Mouse (Mus musculus) lung, embryonic 14.5 days (tissue): ENCODE results near the gene Capn8. TPM values are rescaled to one million over a fixed set of nuclear protein-coding genes. Genes with fewer than 3 reads are reported as not detected.
"Not testable (repeated sequence)": the region's sequence is repeated elsewhere in the genome, so short reads cannot be mapped to it uniquely, and the experiment has no call there.

Source experiments
- ATAC-seq: fragments of 200-750 bp; cut with Nextera tagmentation; 2 replicates; pipeline ENCODE4 v1.8.0; 2017; ENCODE audit warnings: mild to moderate bottlenecking, moderate TSS enrichment, moderate library complexity; ENCODE audit not compliant: insufficient read depth
- DNase-seq: peaks from one replicate; pipeline ENCODE4 v3.0.0-alpha.2; 2015
- H3K27ac ChIP-seq: fragments of 300-500 bp; sonication (generic); 2 replicates; pipeline ENCODE4 v1.5.1; 2014; ENCODE audit warnings: low read depth, mild to moderate bottlenecking, moderate library complexity
- H3K27me3 ChIP-seq: fragments of 300-500 bp; sonication (generic); 2 replicates; pipeline ENCODE4 v1.6.1; 2014; ENCODE audit warnings: low read length, control low read depth; ENCODE audit not compliant: insufficient read depth
- H3K36me3 ChIP-seq: fragments of 300-500 bp; sonication (generic); 2 replicates; pipeline ENCODE4 v1.6.1; 2014; ENCODE audit warnings: control low read depth; ENCODE audit not compliant: insufficient read depth
- H3K4me1 ChIP-seq: fragments of 300-500 bp; sonication (generic); 2 replicates; pipeline ENCODE4 v1.6.1; 2014; ENCODE audit warnings: antibody characterized with exemption, control low read depth; ENCODE audit not compliant: insufficient read depth
- H3K4me2 ChIP-seq: fragments of 300-500 bp; sonication (generic); 2 replicates; pipeline ENCODE4 v1.6.1; 2014; ENCODE audit warnings: mild to moderate bottlenecking
- H3K4me3 ChIP-seq: fragments of 300-500 bp; sonication (generic); 2 replicates; pipeline ENCODE4 v1.5.1; 2014; ENCODE audit warnings: low read depth, low read length
- H3K9ac ChIP-seq: fragments of 300-500 bp; sonication (generic); 2 replicates; pipeline ENCODE4 v1.6.1; 2014
- H3K9me3 ChIP-seq: fragments of 300-500 bp; sonication (generic); 2 replicates; pipeline ENCODE4 v1.6.1; 2016; ENCODE audit warnings: low read depth, low read length, control low read depth
- CTCF ChIP-seq: IDR thresholded peaks from 2 replicates; pipeline ENCODE4 v1.5.1; 2016; ENCODE audit warnings: antibody characterized with exemption, low read depth
- WGBS: fragments of 180-500 bp; shearing (Covaris S2); extraction: QIAGEN DNeasy Blood & Tissue Kit; methylation state at CpG from one replicate; pipeline ENCODE4 v1.1.7; 2014; 5-methylcytosine and 5-hydroxymethylcytosine counted together
- polyA plus RNA-seq: library from polyadenylated mRNA; unstranded; fragments of >200 nt; fragmentation: Nextera tagmentation; extraction: Ambion mirVana; gene quantifications from 2 replicates; pipeline ENCODE4 v1.2.1, GENCODE M21; 2014

The Capn8 gene
- polyA plus RNA-seq, 1 experiment from 2014 or later: not detected

DNA sequence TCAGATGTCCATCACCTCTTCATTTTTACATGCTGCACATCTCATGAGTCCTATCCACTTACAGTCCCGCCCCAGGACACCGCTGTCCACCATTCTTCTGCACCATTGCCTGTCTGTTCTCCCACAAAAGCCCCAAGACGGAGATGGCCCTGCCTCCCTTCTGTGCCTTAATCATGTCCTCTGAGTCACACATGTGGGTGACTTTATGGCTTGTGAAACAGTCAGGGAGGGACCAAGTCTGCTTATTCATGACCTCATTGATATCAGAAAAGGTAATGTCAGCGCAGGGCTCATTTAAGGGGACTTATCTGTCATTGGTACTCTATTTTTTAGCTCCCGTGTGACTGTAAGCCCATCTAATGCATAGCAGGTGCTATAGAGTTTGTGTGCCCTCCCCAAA lies 74.6 kb downstream of the Capn8 start:
- H3K27me3 ChIP-seq: no peaks in the 10 kb centered on the region
- no peak for DNase-seq
- H3K4me3 ChIP-seq: no peak overlapping the region
- no peaks in the 10 kb centered on the region for H3K36me3 ChIP-seq
- H3K27ac ChIP-seq: no peak overlapping the region
- ATAC-seq: no peak
- no peak for TF ChIP-seq CTCF
- H3K9ac ChIP-seq: no peak overlapping the region
- 86% methylated on average over 5 of the region's 5 CpGs for WGBS
- H3K4me2 ChIP-seq: no peak overlapping the region
- H3K4me1 ChIP-seq: no peaks in the 10 kb centered on the region
- no peaks in the 10 kb centered on the region for H3K9me3 ChIP-seq

GRCm38 (mm10) chr1:182640094-182640493 lies 75.3 kb downstream of the Capn8 start:
- ATAC-seq: no peak
- peaks cover 5% of the 10 kb centered on the region; the same call in 1 of the 2 replicates for H3K4me1 ChIP-seq
- no peak overlapping the region for H3K9ac ChIP-seq
- TF ChIP-seq CTCF: no peak
- H3K9me3 ChIP-seq: no peaks in the 10 kb centered on the region
- no peak overlapping the region for H3K27ac ChIP-seq
- H3K27me3 ChIP-seq: no peaks in the 10 kb centered on the region
- 50% methylated on average over 4 of the region's 4 CpGs for WGBS
- H3K36me3 ChIP-seq: no peaks in the 10 kb centered on the region
- DNase-seq: no peak
- no peak overlapping the region for H3K4me2 ChIP-seq
- no peak overlapping the region for H3K4me3 ChIP-seq

DNA sequence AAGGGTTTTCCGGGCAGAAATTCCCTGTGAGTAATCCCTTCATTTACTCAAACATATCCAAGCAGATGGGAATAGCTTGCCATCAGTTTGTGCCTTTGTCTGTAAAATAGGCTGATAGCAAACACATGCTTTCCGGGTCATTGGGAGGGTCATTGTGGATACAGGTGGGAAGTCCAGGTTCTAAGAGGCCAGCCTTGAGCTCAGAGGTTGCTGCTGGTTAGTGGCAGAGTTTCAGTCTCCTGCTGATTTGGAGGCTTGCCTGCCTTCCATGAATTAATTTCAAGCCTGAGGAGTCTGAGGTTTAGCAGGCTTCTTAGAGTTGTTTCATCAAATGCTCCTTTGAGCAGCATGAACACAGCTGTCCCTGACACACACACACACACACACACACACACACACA lies 78.0 kb downstream of the Capn8 start:
- 45% methylated on average over 2 of the region's 2 CpGs for WGBS
- ATAC-seq (no peak), DNase-seq (no peak)
- H3K9me3 ChIP-seq: no peaks in the 10 kb centered on the region
- H3K27me3 ChIP-seq: no peaks in the 10 kb centered on the region
- H3K4me3 ChIP-seq: no peak overlapping the region
- peaks cover 9% of the 10 kb centered on the region; the same call in 1 of the 2 replicates for H3K4me1 ChIP-seq
- no peak overlapping the region for H3K9ac ChIP-seq
- H3K4me2 ChIP-seq: no peak overlapping the region
- no peaks in the 10 kb centered on the region for H3K36me3 ChIP-seq
- TF ChIP-seq CTCF: no peak
- no peak overlapping the region for H3K27ac ChIP-seq

DNA sequence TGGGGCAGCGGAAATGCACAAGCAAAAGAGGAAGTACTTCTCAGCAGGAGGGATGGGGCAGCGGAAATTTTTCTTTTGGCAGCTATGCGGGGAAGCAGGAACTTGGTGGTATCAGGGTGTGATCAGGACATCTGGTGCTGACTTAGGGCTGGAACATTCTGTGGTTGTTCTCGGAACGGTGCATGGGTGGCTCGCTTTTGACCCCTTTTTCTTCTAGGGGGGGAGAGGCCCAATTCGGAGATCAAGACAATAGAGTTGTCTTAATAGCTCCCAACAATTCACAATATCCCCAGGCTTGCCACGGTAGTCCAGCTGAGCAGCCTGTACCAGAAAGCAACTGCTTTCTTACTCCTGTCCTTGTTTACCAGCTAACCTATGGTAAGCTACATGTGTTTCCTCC lies 79.6 kb downstream of the Capn8 start:
- H3K4me3 ChIP-seq, H3K4me1 ChIP-seq, H3K27me3 ChIP-seq, H3K9me3 ChIP-seq, H3K9ac ChIP-seq, H3K27ac ChIP-seq, H3K4me2 ChIP-seq, DNase-seq, ATAC-seq, H3K36me3 ChIP-seq: not testable (repeated sequence)
- 96% methylated on average over 8 of the region's 8 CpGs for WGBS

GRCm38 (mm10) chr1:182645211-182645668 lies 80.4 kb downstream of the Capn8 start:
- Histone ChIP-seq H3K4me3 (no peak overlapping the region), H3K4me2 (no peak overlapping the region), H3K36me3 (no peaks in the 10 kb centered on the region), H3K4me1 (peaks cover 9% of the 10 kb centered on the region; the same call in 1 of the 2 replicates), H3K27me3 (no peaks in the 10 kb centered on the region), H3K9me3 (no peaks in the 10 kb centered on the region), H3K27ac (peak overlapping the region; percentile 50; the same call in 1 of the 2 replicates), H3K9ac (no peak overlapping the region)
- no peak for TF ChIP-seq CTCF
- DNase-seq (peak; percentile 83), ATAC-seq (peak; percentile 92)
- 22% methylated on average over 6 of the region's 6 CpGs for WGBS

- Histone ChIP-seq H3K9ac (no peak overlapping the region), H3K36me3 (no peaks in the 10 kb centered on the region), H3K9me3 (no peaks in the 10 kb centered on the region), H3K4me1 (peaks cover 9% of the 10 kb centered on the region; the same call in 1 of the 2 replicates), H3K27me3 (no peaks in the 10 kb centered on the region), H3K27ac (no peak overlapping the region), H3K4me2 (no peak overlapping the region), H3K4me3 (no peak overlapping the region)
- 54% methylated on average over 3 of the region's 3 CpGs for WGBS
- ATAC-seq (no peak), DNase-seq (no peak)
- TF ChIP-seq CTCF: no peak
These were observed 82.0 kb downstream of the Capn8 start for GRCm38 (mm10) chr1:182646796-182647195.

GRCm38 (mm10) chr1:182657760-182658159 lies 93.0 kb downstream of the Capn8 start:
- H3K4me2 ChIP-seq: no peak overlapping the region
- TF ChIP-seq CTCF: peak; percentile 73
- 33% methylated on average over 6 of the region's 6 CpGs for WGBS
- no peak overlapping the region for H3K27ac ChIP-seq
- no peak overlapping the region for H3K9ac ChIP-seq
- no peaks in the 10 kb centered on the region for H3K36me3 ChIP-seq
- peaks cover 8% of the 10 kb centered on the region for H3K4me1 ChIP-seq
- ATAC-seq (no peak), DNase-seq (peak; percentile 87)
- H3K4me3 ChIP-seq: no peak overlapping the region
- no peaks in the 10 kb centered on the region for H3K9me3 ChIP-seq
- no peaks in the 10 kb centered on the region for H3K27me3 ChIP-seq

GRCm38 (mm10) chr1:182660365-182660764 lies 95.6 kb downstream of the Capn8 start:
- Histone ChIP-seq H3K4me2 (no peak overlapping the region), H3K9me3 (no peaks in the 10 kb centered on the region), H3K27ac (no peak overlapping the region), H3K27me3 (no peaks in the 10 kb centered on the region), H3K4me1 (peaks cover 18% of the 10 kb centered on the region), H3K9ac (no peak overlapping the region), H3K36me3 (no peaks in the 10 kb centered on the region), H3K4me3 (no peak overlapping the region)
- WGBS: 36% methylated on average over 7 of the region's 7 CpGs
- no peak for DNase-seq
- no peak for TF ChIP-seq CTCF
- no peak for ATAC-seq
